Mouse (Mus musculus) embryonic facial prominence, embryonic 12.5 days (tissue): Measurements from ENCODE around the gene Gbgt1. TPM values are rescaled to one million over a fixed set of nuclear protein-coding genes. Genes with fewer than 3 reads are reported as not detected.

Experiments used
- ATAC-seq: fragments of 200-750 bp; cut with Nextera tagmentation; 2 replicates; pipeline ENCODE4 v1.8.0; 2017; ENCODE audit not compliant: insufficient number of reproducible peaks, insufficient read depth, low FRiP score, low TSS enrichment
- H3K27ac ChIP-seq: fragments of 300-500 bp; sonication (generic); 2 replicates; pipeline ENCODE4 v1.5.1; 2016; ENCODE audit warnings: mild to moderate bottlenecking
- H3K27me3 ChIP-seq: fragments of 300-500 bp; sonication (generic); 2 replicates; pipeline ENCODE4 v1.6.1; 2016; ENCODE audit warnings: mild to moderate bottlenecking, moderate library complexity
- H3K36me3 ChIP-seq: fragments of 300-500 bp; sonication (generic); 2 replicates; pipeline ENCODE4 v1.6.1; 2016; ENCODE audit warnings: mild to moderate bottlenecking
- H3K4me1 ChIP-seq: fragments of 300-500 bp; sonication (generic); 2 replicates; pipeline ENCODE4 v1.6.1; 2016
- H3K4me2 ChIP-seq: fragments of 300-500 bp; sonication (generic); replicated peaks from 2 replicates; pipeline ENCODE4 v1.6.1; 2016; ENCODE audit warnings: mild to moderate bottlenecking, moderate library complexity
- H3K4me3 ChIP-seq: fragments of 300-500 bp; sonication (generic); 2 replicates; pipeline ENCODE4 v1.5.1; 2016; ENCODE audit warnings: mild to moderate bottlenecking
- H3K9ac ChIP-seq: fragments of 300-500 bp; sonication (generic); 2 replicates; pipeline ENCODE4 v1.6.1; 2016; ENCODE audit warnings: mild to moderate bottlenecking, moderate library complexity
- H3K9me3 ChIP-seq: fragments of 300-500 bp; sonication (generic); 2 replicates; pipeline ENCODE4 v1.6.1; 2016; ENCODE audit warnings: mild to moderate bottlenecking, moderate library complexity
- WGBS: fragments of 180-500 bp; shearing (Covaris S2); methylation state at CpG from one replicate; pipeline ENCODE4 v1.1.7; 2016; 5-methylcytosine and 5-hydroxymethylcytosine counted together
- polyA plus RNA-seq: library from polyadenylated mRNA; unstranded; fragments of >200 nt; fragmentation: Nextera tagmentation; extraction: Ambion mirVana; gene quantifications from 2 replicates; pipeline ENCODE4 v1.2.1, GENCODE M21; 2016

Gene Gbgt1
- polyA plus RNA-seq, 1 experiment from 2014 or later: 0.36 TPM

GRCm38 (mm10) chr2:28533901-28534435, 37.3 kb downstream of the Gbgt1 start:
- no peak for ATAC-seq
- WGBS: 45% methylated on average over 7 of the region's 7 CpGs
- Histone ChIP-seq H3K4me2 (peak overlapping the region; percentile 81), H3K9me3 (no peaks in the 10 kb centered on the region), H3K27ac (peak overlapping the region; percentile 94), H3K36me3 (no peaks in the 10 kb centered on the region), H3K4me3 (peak overlapping the region; percentile 60), H3K9ac (peak overlapping the region; percentile 75), H3K27me3 (no peaks in the 10 kb centered on the region), H3K4me1 (peaks cover 85% of the 10 kb centered on the region)

GRCm38 (mm10) chr2:28534436-28535262, 38.0 kb downstream of the Gbgt1 start:
- peak overlapping the region; percentile 81 for H3K4me2 ChIP-seq
- H3K4me3 ChIP-seq: peak overlapping the region; percentile 60
- no peaks in the 10 kb centered on the region for H3K9me3 ChIP-seq
- H3K27ac ChIP-seq: peak overlapping the region; percentile 94
- peak; percentile 64; the same call in 1 of the 2 replicates for ATAC-seq
- H3K9ac ChIP-seq: peak overlapping the region; percentile 52
- WGBS: 17% methylated on average over 11 of the region's 11 CpGs
- no peaks in the 10 kb centered on the region for H3K27me3 ChIP-seq
- H3K36me3 ChIP-seq: no peaks in the 10 kb centered on the region
- H3K4me1 ChIP-seq: peaks cover 85% of the 10 kb centered on the region

GRCm38 (mm10) chr2:28535263-28535540, 38.5 kb downstream of the Gbgt1 start:
- 11% methylated on average over 4 of the region's 4 CpGs for WGBS
- H3K4me3 ChIP-seq: peak overlapping the region; percentile 60
- H3K27ac ChIP-seq: peak overlapping the region; percentile 94
- H3K36me3 ChIP-seq: peaks cover 2% of the 10 kb centered on the region; the same call in 1 of the 2 replicates
- H3K9me3 ChIP-seq: no peaks in the 10 kb centered on the region
- ATAC-seq: no peak
- H3K27me3 ChIP-seq: no peaks in the 10 kb centered on the region
- peaks cover 85% of the 10 kb centered on the region for H3K4me1 ChIP-seq
- peak overlapping the region; percentile 81 for H3K4me2 ChIP-seq
- H3K9ac ChIP-seq: peak overlapping the region; percentile 52

GRCm38 (mm10) chr2:28535650-28536049, 39.0 kb downstream of the Gbgt1 start:
- no peaks in the 10 kb centered on the region for H3K9me3 ChIP-seq
- H3K27me3 ChIP-seq: no peaks in the 10 kb centered on the region
- WGBS: 28% methylated on average over 7 of the region's 7 CpGs
- H3K27ac ChIP-seq: peak overlapping the region; percentile 94
- no peak for ATAC-seq
- peaks cover 6% of the 10 kb centered on the region; the same call in 1 of the 2 replicates for H3K36me3 ChIP-seq
- H3K4me1 ChIP-seq: peaks cover 84% of the 10 kb centered on the region
- peak overlapping the region; percentile 52 for H3K9ac ChIP-seq
- H3K4me2 ChIP-seq: peak overlapping the region; percentile 81
- H3K4me3 ChIP-seq: peak overlapping the region; percentile 60; the same call in 1 of the 2 replicates

- Histone ChIP-seq H3K4me2 (peak overlapping the region; percentile 81), H3K36me3 (peaks cover 9% of the 10 kb centered on the region; the same call in 1 of the 2 replicates), H3K9ac (peak overlapping the region; percentile 52), H3K27me3 (no peaks in the 10 kb centered on the region), H3K4me3 (no peak overlapping the region), H3K27ac (peak overlapping the region; percentile 94), H3K9me3 (no peaks in the 10 kb centered on the region), H3K4me1 (peaks cover 83% of the 10 kb centered on the region)
- WGBS: 50% methylated on average over 4 of the region's 4 CpGs
- no peak for ATAC-seq
Measured at GRCm38 (mm10) chr2:28536166-28536565, 39.5 kb downstream of the Gbgt1 start.

GRCm38 (mm10) chr2:28536766-28537633, 40.3 kb downstream of the Gbgt1 start:
- no peak overlapping the region for H3K27ac ChIP-seq
- WGBS: 81% methylated on average over 11 of the region's 11 CpGs
- no peak for ATAC-seq
- H3K36me3 ChIP-seq: peaks cover 18% of the 10 kb centered on the region
- H3K27me3 ChIP-seq: no peaks in the 10 kb centered on the region
- no peak overlapping the region for H3K9ac ChIP-seq
- H3K4me1 ChIP-seq: peaks cover 78% of the 10 kb centered on the region
- no peak overlapping the region for H3K4me3 ChIP-seq
- no peaks in the 10 kb centered on the region for H3K9me3 ChIP-seq
- H3K4me2 ChIP-seq: no peak overlapping the region

GRCm38 (mm10) chr2:28537634-28537920, 40.9 kb downstream of the Gbgt1 start:
- Histone ChIP-seq H3K4me1 (peaks cover 75% of the 10 kb centered on the region), H3K9me3 (no peaks in the 10 kb centered on the region), H3K27ac (no peak overlapping the region), H3K4me3 (no peak overlapping the region), H3K27me3 (no peaks in the 10 kb centered on the region), H3K36me3 (peaks cover 23% of the 10 kb centered on the region), H3K9ac (no peak overlapping the region), H3K4me2 (no peak overlapping the region)
- 55% methylated on average over 4 of the region's 4 CpGs for WGBS
- ATAC-seq: no peak

GRCm38 (mm10) chr2:28537995-28538816, 41.5 kb downstream of the Gbgt1 start:
- ATAC-seq: no peak
- Histone ChIP-seq H3K36me3 (peaks cover 30% of the 10 kb centered on the region), H3K4me2 (no peak overlapping the region), H3K9ac (peak overlapping the region; percentile 30; the same call in 1 of the 2 replicates), H3K4me1 (peaks cover 70% of the 10 kb centered on the region), H3K27ac (peak overlapping the region; percentile 87), H3K27me3 (no peaks in the 10 kb centered on the region), H3K9me3 (no peaks in the 10 kb centered on the region), H3K4me3 (no peak overlapping the region)
- 72% methylated on average over 8 of the region's 8 CpGs for WGBS

GRCm38 (mm10) chr2:28538817-28539128, 42.1 kb downstream of the Gbgt1 start:
- no peak for ATAC-seq
- peak overlapping the region; percentile 87 for H3K27ac ChIP-seq
- WGBS: 38% methylated on average over 1 of the region's 1 CpGs
- H3K36me3 ChIP-seq: peaks cover 35% of the 10 kb centered on the region
- H3K4me1 ChIP-seq: peaks cover 67% of the 10 kb centered on the region
- no peaks in the 10 kb centered on the region for H3K9me3 ChIP-seq
- peak overlapping the region; percentile 30; the same call in 1 of the 2 replicates for H3K9ac ChIP-seq
- no peak overlapping the region for H3K4me2 ChIP-seq
- no peaks in the 10 kb centered on the region for H3K27me3 ChIP-seq
- no peak overlapping the region for H3K4me3 ChIP-seq

- 26% methylated on average over 7 of the region's 7 CpGs for WGBS
- Histone ChIP-seq H3K9me3 (no peaks in the 10 kb centered on the region), H3K36me3 (peaks cover 40% of the 10 kb centered on the region), H3K27me3 (no peaks in the 10 kb centered on the region), H3K4me3 (no peak overlapping the region), H3K27ac (peak overlapping the region; percentile 87), H3K9ac (peak overlapping the region; percentile 20), H3K4me1 (peaks cover 62% of the 10 kb centered on the region), H3K4me2 (no peak overlapping the region)
- ATAC-seq: peak; percentile 32; the same call in 1 of the 2 replicates
Measured at GRCm38 (mm10) chr2:28539206-28539605, 42.5 kb downstream of the Gbgt1 start.

- H3K36me3 ChIP-seq: peaks cover 47% of the 10 kb centered on the region
- no peak for ATAC-seq
- H3K9me3 ChIP-seq: no peaks in the 10 kb centered on the region
- H3K27me3 ChIP-seq: no peaks in the 10 kb centered on the region
- 66% methylated on average over 2 of the region's 2 CpGs for WGBS
- H3K4me3 ChIP-seq: no peak overlapping the region
- H3K27ac ChIP-seq: peak overlapping the region; percentile 87
- H3K4me2 ChIP-seq: no peak overlapping the region
- peaks cover 55% of the 10 kb centered on the region for H3K4me1 ChIP-seq
- 0 out of 2 replicates have a peak overlapping the region, but pooled peaks have one; percentile 20 for H3K9ac ChIP-seq
Measured at GRCm38 (mm10) chr2:28539949-28540348, 43.3 kb downstream of the Gbgt1 start.
